Mouse (Mus musculus): ENCODE data around the gene Trim25.

DNA sequence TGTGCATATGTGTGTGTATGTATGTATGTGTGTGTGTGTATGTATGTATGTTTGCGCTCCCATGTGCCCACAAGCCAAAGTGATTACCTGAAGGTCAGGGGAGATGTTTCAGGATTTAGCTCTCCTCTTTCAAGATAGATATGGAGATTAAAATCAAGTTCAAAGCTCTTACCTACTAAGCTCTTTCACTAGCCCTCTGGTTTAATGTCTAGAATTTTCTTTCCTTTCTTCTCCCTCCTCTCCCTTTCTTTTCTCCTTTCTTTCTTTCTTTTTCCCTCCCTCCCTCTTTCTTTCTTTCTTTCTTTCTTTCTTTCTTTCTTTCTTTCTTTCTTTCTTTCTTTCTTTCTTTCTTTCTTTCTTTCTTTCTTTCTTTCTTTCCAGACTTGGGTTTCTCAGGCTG, 67.6 kb downstream of the Trim25 start, which contains the start of gene Dgke:
- TF ChIP-seq CTCF (IDR thresholded peaks at IDR 0.05; ENCODE audit: insufficient read depth, low read length) = no peak
- TF ChIP-seq POLR2A (IDR thresholded peaks at IDR 0.05; ENCODE audit: borderline replicate concordance, extremely low read depth, low read depth, low read length) = no peak
